Mouse (Mus musculus) MEL (cell line): ENCODE data around the gene Tbck. TPM values are rescaled to one million over a fixed set of nuclear protein-coding genes. Genes with fewer than 3 reads are reported as not detected.

Experiments
- DNase-seq: peaks from one replicate; pipeline ENCODE4 v3.0.0; 2011; ENCODE audit warnings: low read depth, low spot score
- H3K27ac ChIP-seq: 2 replicates; pipeline ENCODE4 v1.5.1; 2012; ENCODE audit warnings: low read depth, mild to moderate bottlenecking, control low read depth, low read length, moderate library complexity; ENCODE audit not compliant: control insufficient read depth
- H3K27me3 ChIP-seq, 2 experiments: fragments of 150-350 bp in 1 of 2; sonication (generic) in 1 of 2; 2 replicates each; pipeline ENCODE4 v1.6.1; 2012; ENCODE audit warnings: low read length in 2 of 2, mild to moderate bottlenecking in 2 of 2, improper control_type of control experiment in 1 of 2, moderate library complexity in 1 of 2; ENCODE audit not compliant: insufficient read depth in 2 of 2, control insufficient read depth in 1 of 2
- H3K36me3 ChIP-seq, 2 experiments: 2 replicates each; pipeline ENCODE4 v1.6.1; 2012 to 2014; ENCODE audit warnings: low read length in 2 of 2, improper control_type of control experiment in 1 of 2, inconsistent platforms in 1 of 2, mild to moderate bottlenecking in 1 of 2; ENCODE audit not compliant: insufficient read depth in 2 of 2, control insufficient read depth in 1 of 2
- H3K4me1 ChIP-seq, 2 experiments: fragments of 150-350 bp in 1 of 2; sonication (generic) in 1 of 2; 2 replicates each; pipeline ENCODE4 v1.6.1; 2012; ENCODE audit warnings: low read length in 2 of 2, improper control_type of control experiment in 1 of 2, mild to moderate bottlenecking in 1 of 2; ENCODE audit not compliant: insufficient read depth in 2 of 2, control insufficient read depth in 1 of 2
- H3K4me3 ChIP-seq, 2 experiments: fragments of 150-350 bp in 1 of 2; sonication (generic) in 1 of 2; 2 replicates each; pipeline ENCODE4 v1.5.1; 2012; ENCODE audit warnings: low read depth in 2 of 2, low read length in 2 of 2, mild to moderate bottlenecking in 2 of 2, moderate library complexity in 2 of 2, control low read depth in 1 of 2, improper control_type of control experiment in 1 of 2; ENCODE audit not compliant: control insufficient read depth in 1 of 2, insufficient read depth in 1 of 2
- H3K79me2 ChIP-seq: 2 replicates; pipeline ENCODE4 v1.6.1; 2012; ENCODE audit warnings: mild to moderate bottlenecking, low read length, moderate library complexity; ENCODE audit not compliant: control insufficient read depth, poor library complexity, insufficient read depth
- H3K9ac ChIP-seq: 2 replicates; pipeline ENCODE4 v1.6.1; 2012; ENCODE audit warnings: low read depth, mild to moderate bottlenecking, control low read depth, low read length, moderate library complexity; ENCODE audit not compliant: control insufficient read depth, poor library complexity, severe bottlenecking
- H3K9me3 ChIP-seq: fragments of 150-350 bp; sonication (generic); replicated peaks from 2 replicates; pipeline ENCODE4 v1.6.1; 2012; ENCODE audit warnings: mild to moderate bottlenecking, low read length, improper control_type of control experiment, moderate library complexity; ENCODE audit not compliant: insufficient read depth
- BHLHE40 ChIP-seq: IDR thresholded peaks from 2 replicates; pipeline ENCODE4 v1.6.1; 2012; ENCODE audit warnings: low read depth, mild to moderate bottlenecking, inconsistent platforms, low read length, improper control_type of control experiment, borderline replicate concordance
- CTCF ChIP-seq, 3 experiments: IDR thresholded peaks in 2 of 3; conservative IDR thresholded peaks in 1 of 3; 2 replicates each; pipeline ENCODE4 v1.5.1; 2011 to 2012; ENCODE audit warnings: low read length in 3 of 3, low read depth in 2 of 3, mild to moderate bottlenecking in 2 of 3, improper control_type of control experiment in 1 of 3, inconsistent platforms in 1 of 3, mixed read lengths in 1 of 3, moderate library complexity in 1 of 3; ENCODE audit not compliant: control insufficient read depth in 1 of 3, insufficient read depth in 1 of 3, poor library complexity in 1 of 3, severe bottlenecking in 1 of 3
- EP300 ChIP-seq, 2 experiments: IDR thresholded peaks; 2 replicates each; pipeline ENCODE4 v1.6.1; 2011; ENCODE audit warnings: improper control_type of control experiment in 2 of 2, low read length in 2 of 2, low read depth in 1 of 2, mild to moderate bottlenecking in 1 of 2
- GABPA ChIP-seq: IDR thresholded peaks from 2 replicates; pipeline ENCODE4 v1.6.1; 2012; ENCODE audit warnings: low read depth, mild to moderate bottlenecking, inconsistent platforms, low read length, improper control_type of control experiment, moderate library complexity
- JUND ChIP-seq: IDR thresholded peaks from 2 replicates; pipeline ENCODE4 v1.6.1; 2011; ENCODE audit warnings: low read depth, mild to moderate bottlenecking, improper control_type of control experiment, low read length
- MAFK ChIP-seq: IDR thresholded peaks from 2 replicates; pipeline ENCODE4 v1.6.1; 2011; ENCODE audit warnings: low read depth, mild to moderate bottlenecking, low read length, improper control_type of control experiment, borderline replicate concordance
- MAZ ChIP-seq: IDR thresholded peaks from 2 replicates; pipeline ENCODE4 v1.6.1; 2012; ENCODE audit warnings: low read depth, mild to moderate bottlenecking, inconsistent platforms, low read length, improper control_type of control experiment
- MYC ChIP-seq: IDR thresholded peaks from 2 replicates; pipeline ENCODE4 v1.6.1; 2011; ENCODE audit warnings: low read depth, mild to moderate bottlenecking, low read length, improper control_type of control experiment, moderate library complexity
- NRF1 ChIP-seq: IDR thresholded peaks from 2 replicates; pipeline ENCODE4 v1.6.1; 2014; ENCODE audit warnings: low read depth, mild to moderate bottlenecking, inconsistent platforms, low read length, improper control_type of control experiment, moderate library complexity; ENCODE audit not compliant: poor library complexity, insufficient read depth, severe bottlenecking
- POLR2A ChIP-seq, 2 experiments: IDR thresholded peaks; 2 replicates each; pipeline ENCODE4 v1.6.1; 2011 to 2012; ENCODE audit warnings: low read length in 2 of 2, mild to moderate bottlenecking in 2 of 2, control low read depth in 1 of 2, improper control_type of control experiment in 1 of 2, low read depth in 1 of 2, moderate library complexity in 1 of 2; ENCODE audit not compliant: control insufficient read depth in 1 of 2, insufficient read depth in 1 of 2, poor library complexity in 1 of 2
- POLR2AphosphoS2 ChIP-seq: IDR thresholded peaks from 2 replicates; pipeline ENCODE4 v1.6.1; 2011; ENCODE audit warnings: low read length, improper control_type of control experiment
- TCF12 ChIP-seq: IDR thresholded peaks from 2 replicates; pipeline ENCODE4 v1.6.1; 2014; ENCODE audit warnings: low read depth, mild to moderate bottlenecking, inconsistent platforms, low read length, improper control_type of control experiment, moderate library complexity
- ZC3H11A ChIP-seq: IDR thresholded peaks from 2 replicates; pipeline ENCODE4 v1.6.1; 2012; ENCODE audit warnings: low read depth, mild to moderate bottlenecking, inconsistent platforms, low read length, improper control_type of control experiment
- ZKSCAN1 ChIP-seq: IDR thresholded peaks from 2 replicates; pipeline ENCODE4 v1.6.1; 2012; ENCODE audit warnings: low read depth, mild to moderate bottlenecking, inconsistent platforms, low read length, improper control_type of control experiment, moderate library complexity
- ZMIZ1 ChIP-seq: IDR thresholded peaks from 2 replicates; pipeline ENCODE4 v1.6.1; 2012; ENCODE audit warnings: low read depth, mild to moderate bottlenecking, inconsistent platforms, low read length, improper control_type of control experiment, moderate library complexity
- polyA plus RNA-seq, 2 experiments: library from polyadenylated mRNA; stranded (reverse) in 1 of 2; unstranded in 1 of 2; fragments of >175 nt in 1 of 2; fragments of >200 nt in 1 of 2; gene quantifications; 2 replicates each; pipeline versions ENCODE4 v1.2.1 to v1.2.4; 2012; ENCODE audit warnings: low replicate concordance in 2 of 2, low read depth in 1 of 2; ENCODE audit not compliant: insufficient read length in 2 of 2, insufficient read depth in 1 of 2, missing spikeins in 1 of 2
- total RNA-seq: library from RNA; depleted of rRNA; stranded (reverse); fragments of 300-350 nt; gene quantifications from 2 replicates; pipeline ENCODE4 v1.2.3, GENCODE M21; 2012

Gene Tbck
- total and polyA plus RNA-seq, 3 experiments = 4.6 to 7.5 TPM; not detected in 1

DNA sequence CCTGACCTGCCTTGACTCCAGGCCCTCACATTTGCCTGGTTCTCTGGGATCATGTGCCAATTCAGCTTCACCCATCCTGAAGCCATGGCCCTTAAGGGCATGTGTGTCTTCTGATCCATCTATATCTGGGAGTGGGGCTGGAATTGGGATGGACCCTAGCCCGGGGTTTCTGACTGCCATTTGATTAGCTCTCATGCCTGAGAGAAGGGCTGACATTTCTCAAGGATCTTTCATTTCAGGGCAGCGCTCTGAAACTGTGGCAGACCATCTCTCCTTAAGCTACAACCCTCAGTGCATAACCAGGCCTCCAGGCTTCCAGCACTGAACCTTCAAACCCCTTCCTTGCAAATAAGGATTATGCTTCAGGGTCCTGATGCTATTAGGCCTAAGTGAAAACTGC lies 166.5 kb downstream of the Tbck start:
- no peak for TF ChIP-seq EP300 (IDR thresholded peaks at IDR 0.05; ENCODE audit: low read depth in 1 of 2, low read length in 2 of 2)
- TF ChIP-seq POLR2A (IDR thresholded peaks at IDR 0.05; ENCODE audit: control insufficient read depth in 1 of 2, insufficient read depth in 1 of 2, low read depth in 1 of 2, low read length in 2 of 2, poor library complexity in 1 of 2) = no peak
- no peak for TF ChIP-seq TCF12
- no peak for TF ChIP-seq ZC3H11A
- TF ChIP-seq GABPA = no peak
- no peak for TF ChIP-seq CTCF (IDR thresholded peaks at IDR 0.05 in 2 of 3, conservative IDR thresholded peaks at IDR 0.05 in 1 of 3; ENCODE audit: control insufficient read depth in 1 of 3, insufficient read depth in 1 of 3, low read depth in 2 of 3, low read length in 3 of 3, poor library complexity in 1 of 3, severe bottlenecking in 1 of 3)
- H3K4me3 ChIP-seq = no peak overlapping the region
- H3K27ac ChIP-seq = no peak overlapping the region
- no peaks in the 10 kb centered on the region; a peak in 1 of 4 replicates for H3K36me3 ChIP-seq
- H3K9me3 ChIP-seq = no peaks in the 10 kb centered on the region
- DNase-seq = no peak
- no peaks in the 10 kb centered on the region for H3K79me2 ChIP-seq
- H3K27me3 ChIP-seq = peaks cover 0 to 2% of the 10 kb centered on the region in 2 experiments; a peak in 2 of 4 replicates
- no peak overlapping the region for H3K9ac ChIP-seq
- H3K4me1 ChIP-seq = peaks cover 0 to 2% of the 10 kb centered on the region in 2 experiments; a peak in 1 of 4 replicates

DNA sequence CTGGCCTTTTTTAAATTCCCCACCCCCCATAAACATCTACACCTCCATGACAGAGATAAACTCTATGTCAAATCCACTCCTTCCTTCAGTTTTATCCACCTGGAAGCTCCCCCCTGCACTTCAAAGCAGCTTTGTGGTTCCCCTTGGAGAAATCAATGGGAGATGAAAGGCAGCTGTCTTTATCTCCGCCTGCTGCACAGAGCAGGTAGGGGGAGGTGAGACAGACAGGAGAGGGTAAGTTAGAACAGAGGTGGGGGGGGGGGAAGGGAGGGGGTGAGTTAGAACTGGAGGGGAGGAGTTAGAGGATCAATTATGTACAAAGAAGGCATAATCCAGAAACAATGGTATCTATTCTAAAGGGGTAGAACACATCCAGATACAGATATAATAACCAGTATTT lies 167.5 kb downstream of the Tbck start:
- Histone ChIP-seq H3K4me3 (no peak overlapping the region), H3K79me2 (no peaks in the 10 kb centered on the region), H3K36me3 (no peaks in the 10 kb centered on the region; a peak in 1 of 4 replicates), H3K4me1 (peaks cover 0 to 2% of the 10 kb centered on the region in 2 experiments; a peak in 1 of 4 replicates), H3K27me3 (peaks cover 0 to 2% of the 10 kb centered on the region in 2 experiments; a peak in 2 of 4 replicates), H3K27ac (no peak overlapping the region), H3K9me3 (no peaks in the 10 kb centered on the region), H3K9ac (no peak overlapping the region)
- no peak for DNase-seq
- no peak for TF ChIP-seq ZMIZ1
- TF ChIP-seq MYC = no peak
- no peak for TF ChIP-seq JUND
- no peak for TF ChIP-seq NRF1
- TF ChIP-seq ZKSCAN1 = no peak

DNA sequence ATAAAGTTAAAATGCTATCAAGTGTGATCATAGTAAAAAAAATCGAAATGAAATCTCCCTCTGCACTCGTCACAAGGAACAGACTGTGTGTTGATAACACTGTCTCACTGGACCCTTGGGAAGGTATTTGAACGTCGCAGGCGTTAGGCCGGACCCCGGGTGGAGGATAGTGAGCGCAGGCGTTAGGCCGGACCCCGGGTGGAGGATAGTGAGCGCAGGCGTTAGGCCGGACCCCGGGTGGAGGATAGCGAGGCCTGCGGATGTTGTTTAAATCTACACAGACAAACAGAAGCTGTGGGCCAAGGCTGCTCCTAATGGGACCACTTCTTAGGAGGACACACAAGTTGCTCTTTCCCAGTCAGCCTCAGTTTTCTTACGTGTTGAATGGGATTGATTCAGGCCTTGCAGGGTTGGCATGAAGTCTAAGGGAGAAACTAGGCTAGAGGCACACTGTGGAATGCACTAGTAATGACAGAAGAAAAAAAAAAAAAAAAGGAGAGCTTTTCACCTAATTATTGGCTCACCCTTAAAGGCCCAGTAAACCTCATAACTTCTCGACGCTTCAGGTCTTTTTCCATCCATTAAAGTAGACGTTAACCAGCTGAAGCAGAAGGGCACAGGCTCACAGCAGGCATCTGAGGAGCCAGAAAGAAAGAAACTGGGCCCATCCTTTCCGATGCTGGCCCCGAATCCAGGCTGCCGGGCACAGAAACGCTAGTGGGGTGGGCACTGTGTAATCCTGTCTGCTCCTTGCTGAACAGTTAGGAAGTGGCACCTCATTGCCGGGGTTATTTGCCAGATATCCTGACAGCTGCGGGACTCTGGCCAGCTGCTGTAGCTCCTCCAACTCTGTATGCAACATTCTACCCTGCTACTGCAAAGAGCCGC lies 168.1 kb downstream of the Tbck start:
- no peaks in the 10 kb centered on the region for H3K79me2 ChIP-seq
- H3K4me1 ChIP-seq = peaks cover 0 to 2% of the 10 kb centered on the region in 2 experiments; a peak in 1 of 4 replicates
- H3K36me3 ChIP-seq = no peaks in the 10 kb centered on the region; a peak in 1 of 4 replicates
- peaks cover 0 to 2% of the 10 kb centered on the region in 2 experiments; a peak in 2 of 4 replicates for H3K27me3 ChIP-seq
- no peaks in the 10 kb centered on the region for H3K9me3 ChIP-seq
- TF ChIP-seq MAFK (no peak), MAZ (no peak), JUND (no peak), EP300 (IDR thresholded peaks at IDR 0.05; ENCODE audit: low read depth in 1 of 2, low read length in 2 of 2) (no peak), BHLHE40 (no peak), POLR2AphosphoS2 (no peak), GABPA (no peak), ZC3H11A (no peak)
- H3K27ac ChIP-seq = no peak overlapping the region
- no peak for DNase-seq
- H3K9ac ChIP-seq = no peak overlapping the region
- no peak overlapping the region for H3K4me3 ChIP-seq
